In the genomic region with DNA sequence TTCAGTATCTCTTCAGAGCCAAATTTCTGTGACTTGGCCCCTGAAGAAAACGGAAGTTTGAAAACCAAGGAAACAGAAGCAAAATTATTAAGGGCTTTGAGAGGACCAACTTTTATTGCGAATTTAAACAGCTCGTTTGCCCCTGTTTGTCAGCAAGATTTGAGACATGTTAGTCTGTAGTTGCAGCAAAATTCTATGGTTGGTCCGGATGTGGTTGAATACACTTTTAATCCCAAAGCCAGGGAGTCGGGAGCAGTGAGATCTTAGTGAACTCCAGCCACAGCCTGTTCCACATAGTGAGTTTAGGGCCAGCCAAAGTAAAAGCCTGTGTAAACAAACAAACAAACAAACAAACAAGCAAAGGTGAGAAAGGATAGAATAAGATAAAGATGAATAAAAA, we compare ENCODE assay signal across 10 mouse cellular contexts. TPM values are rescaled to one million over a fixed set of nuclear protein-coding genes. Genes with fewer than 3 reads are reported as not detected.
DNase-seq lines count a peak whose midpoint lies in the region; ATAC-seq and TF ChIP-seq lines count a peak whose summit lies in the region.
"Had no signal": no experiment of that assay in that cellular context is flagged by ENCODE, and none has a peak within 500 bp of the region (broad histone marks: within the 10 kb centered on the region; RNA-seq: fewer than 3 reads in every experiment).

No protein-coding gene starts in this region.

- ATAC-seq in lung, embryonic 16.5 days (ENCODE audit: low read depth): no peak
- no peak for ATAC-seq in forebrain, embryonic 15.5 days (replicated peaks)
- no peak for ATAC-seq in liver, embryonic 12.5 days
- no peak for ATAC-seq in stomach, postnatal 0 days (ENCODE audit: low FRiP score, low TSS enrichment)

- no peaks in the 10 kb centered on the region for H3K9me3 ChIP-seq in lung, embryonic 16.5 days (ENCODE audit: control insufficient read depth, low read length)
- H3K9me3 ChIP-seq in forebrain, embryonic 15.5 days: no peaks in the 10 kb centered on the region
- no peaks in the 10 kb centered on the region for H3K9me3 ChIP-seq in liver, embryonic 12.5 days (replicated peaks)
- no peaks in the 10 kb centered on the region for H3K9me3 ChIP-seq in stomach, postnatal 0 days (ENCODE audit: control insufficient read depth, low read length)

- TF ChIP-seq EP300 in stomach, postnatal 0 days (optimal IDR thresholded peaks at IDR 0.05): no peak

- H3K4me2 ChIP-seq in lung, embryonic 16.5 days (ENCODE audit: low read depth, low read length): peak overlapping the region; percentile 77
- H3K4me2 ChIP-seq in forebrain, embryonic 15.5 days (replicated peaks): peak overlapping the region; percentile 61
- H3K4me2 ChIP-seq in liver, embryonic 12.5 days: peak overlapping the region; percentile 88
- peak overlapping the region; percentile 55 for H3K4me2 ChIP-seq in stomach, postnatal 0 days (replicated peaks; ENCODE audit: low read depth)

- H3K4me1 ChIP-seq in lung, embryonic 16.5 days (replicated peaks; ENCODE audit: control insufficient read depth, insufficient read depth, low read length): peaks cover 7% of the 10 kb centered on the region; the same call in 1 of the 2 replicates
- peaks cover 54% of the 10 kb centered on the region for H3K4me1 ChIP-seq in forebrain, embryonic 15.5 days
- H3K4me1 ChIP-seq in liver, embryonic 12.5 days: peaks cover 50% of the 10 kb centered on the region
- no peaks in the 10 kb centered on the region; the same call in 1 of the 2 replicates for H3K4me1 ChIP-seq in stomach, postnatal 0 days (replicated peaks; ENCODE audit: control insufficient read depth, insufficient read depth)

- no peaks in the 10 kb centered on the region for H3K27me3 ChIP-seq in lung, embryonic 16.5 days (ENCODE audit: control insufficient read depth, insufficient read depth, low read depth, low read length)
- no peaks in the 10 kb centered on the region for H3K27me3 ChIP-seq in forebrain, embryonic 15.5 days
- H3K27me3 ChIP-seq in liver, embryonic 12.5 days (replicated peaks): no peaks in the 10 kb centered on the region
- H3K27me3 ChIP-seq in stomach, postnatal 0 days (ENCODE audit: control insufficient read depth, insufficient read depth, low read length): no peaks in the 10 kb centered on the region

- H3K4me3 ChIP-seq in lung, embryonic 16.5 days (ENCODE audit: low read length): peak overlapping the region; percentile 54
- H3K4me3 ChIP-seq in forebrain, embryonic 15.5 days: peak overlapping the region; percentile 79
- peak overlapping the region; percentile 63 for H3K4me3 ChIP-seq in liver, embryonic 12.5 days
- H3K4me3 ChIP-seq in stomach, postnatal 0 days (ENCODE audit: low read depth, low read length): peak overlapping the region; percentile 55

- H3K36me3 ChIP-seq in lung, embryonic 16.5 days (ENCODE audit: control insufficient read depth, insufficient read depth, low read length): no peaks in the 10 kb centered on the region
- no peaks in the 10 kb centered on the region for H3K36me3 ChIP-seq in forebrain, embryonic 15.5 days
- H3K36me3 ChIP-seq in liver, embryonic 12.5 days: no peaks in the 10 kb centered on the region
- H3K36me3 ChIP-seq in stomach, postnatal 0 days (ENCODE audit: control insufficient read depth, insufficient read depth, low read length): no peaks in the 10 kb centered on the region

- no peak for DNase-seq in lung, postnatal 4 days
- DNase-seq in stomach, postnatal 0 days (ENCODE audit: low spot score): no peak
- no peak for DNase-seq in frontal cortex, adult 2 months (ENCODE audit: extremely low spot score in 1 of 2, low spot score in 1 of 2)
- DNase-seq in adrenal gland, adult 2 months: no peak
- DNase-seq in testis, postnatal 14 days (ENCODE audit: low spot score): no peak

- 7% methylated on average over 5 of the region's 5 CpGs for WGBS in lung, embryonic 16.5 days
- 6% methylated on average over 5 of the region's 5 CpGs for WGBS in forebrain, embryonic 15.5 days
- 11% methylated on average over 5 of the region's 5 CpGs for WGBS in liver, embryonic 12.5 days (ENCODE audit: insufficient replicate concordance)
- WGBS in stomach, postnatal 0 days: 7% methylated on average over 5 of the region's 5 CpGs

- TF ChIP-seq CTCF in stomach, postnatal 0 days (IDR thresholded peaks at IDR 0.05; ENCODE audit: low read depth): no peak

- H3K9ac ChIP-seq in lung, embryonic 16.5 days (ENCODE audit: low read length): peak overlapping the region; percentile 56
- peak overlapping the region; percentile 28 for H3K9ac ChIP-seq in forebrain, embryonic 15.5 days (replicated peaks)
- H3K9ac ChIP-seq in liver, embryonic 12.5 days: peak overlapping the region; percentile 72
- peak overlapping the region; percentile 3; the same call in 1 of the 2 replicates for H3K9ac ChIP-seq in stomach, postnatal 0 days (ENCODE audit: low read length)

- H3K27ac ChIP-seq in lung, embryonic 16.5 days (ENCODE audit: low read length): peak overlapping the region; percentile 63
- peak overlapping the region; percentile 96 for H3K27ac ChIP-seq in forebrain, embryonic 15.5 days (replicated peaks)
- peak overlapping the region; percentile 86 for H3K27ac ChIP-seq in liver, embryonic 12.5 days
- H3K27ac ChIP-seq in stomach, postnatal 0 days (replicated peaks): no peak overlapping the region

RNA-seq across cellular contexts. Expression of a gene that starts 9.5 kb away (rescaled TPM):
- polyA plus RNA-seq in lung, embryonic 16.5 days (2015; fragmentation: Nextera tagmentation; extraction: Ambion mirVana): 11.8 and 12.3 TPM in 2 replicates
- 13.0 and 13.2 TPM in 2 replicates for polyA plus RNA-seq in forebrain, embryonic 15.5 days (2015; fragmentation: Nextera tagmentation; extraction: Ambion mirVana)
- 8.8 and 9.6 TPM in 2 replicates for polyA plus RNA-seq in liver, embryonic 12.5 days (2016; fragmentation: Nextera tagmentation; extraction: Ambion mirVana)
- 7.1 and 7.4 TPM in 2 replicates for polyA plus RNA-seq in stomach, postnatal 0 days (2015; fragmentation: Nextera tagmentation; extraction: Ambion mirVana)
- 7.6 TPM in 2 replicates for polyA plus RNA-seq in frontal cortex, adult 2 months (2012; rRNA removed)
- 1 to 10 TPM; 7.0 to 8.5 TPM for total RNA-seq in adrenal gland, adult 2 months (2021)
- polyA plus RNA-seq in adrenal gland, adult 2 months (2012; rRNA removed): 1.1 TPM in 2 replicates

RNA-seq across cellular contexts. Expression of a gene that starts 32.5 kb away (rescaled TPM):
- polyA plus RNA-seq in lung, embryonic 16.5 days (2015; fragmentation: Nextera tagmentation; extraction: Ambion mirVana): 0.06 and 0.10 TPM in 2 replicates
- polyA plus RNA-seq in forebrain, embryonic 15.5 days (2015; fragmentation: Nextera tagmentation; extraction: Ambion mirVana): 0.05 and 0.08 TPM in 2 replicates
- 1.9 and 2.5 TPM in 2 replicates for polyA plus RNA-seq in liver, embryonic 12.5 days (2016; fragmentation: Nextera tagmentation; extraction: Ambion mirVana)
- 0.05 TPM in 1 of 2 replicates, not detected in the other for polyA plus RNA-seq in stomach, postnatal 0 days (2015; fragmentation: Nextera tagmentation; extraction: Ambion mirVana)
- polyA plus RNA-seq in frontal cortex, adult 2 months (2012; rRNA removed): 0.06 and 0.13 TPM in 2 replicates
- total RNA-seq in adrenal gland, adult 2 months (2021): not detected
- polyA plus RNA-seq in adrenal gland, adult 2 months (2012; rRNA removed): not detected in 2 replicates
- total RNA-seq: gastrocnemius, postnatal 36 days; neutrophil, adult 5-6 weeks had no signal

RNA-seq across cellular contexts. Expression of a gene that starts 55.5 kb away (rescaled TPM):
- polyA plus RNA-seq in lung, embryonic 16.5 days (2015; fragmentation: Nextera tagmentation; extraction: Ambion mirVana): 0.20 and 0.28 TPM in 2 replicates
- 0.11 TPM in 1 of 2 replicates, not detected in the other for polyA plus RNA-seq in forebrain, embryonic 15.5 days (2015; fragmentation: Nextera tagmentation; extraction: Ambion mirVana)
- 0.07 TPM in 1 of 2 replicates, not detected in the other for polyA plus RNA-seq in liver, embryonic 12.5 days (2016; fragmentation: Nextera tagmentation; extraction: Ambion mirVana)
- 0.04 and 0.07 TPM in 2 replicates for polyA plus RNA-seq in stomach, postnatal 0 days (2015; fragmentation: Nextera tagmentation; extraction: Ambion mirVana)
- polyA plus RNA-seq in frontal cortex, adult 2 months (2012; rRNA removed): 0.38 and 0.46 TPM in 2 replicates
- total RNA-seq in adrenal gland, adult 2 months (2021): not detected
- not detected in 2 replicates for polyA plus RNA-seq in adrenal gland, adult 2 months (2012; rRNA removed)
- total RNA-seq: gastrocnemius, postnatal 36 days had no signal

Comparison
In these comparisons a context has a peak if more than half of its experiments do, and no peak if none do; other contexts are left out.
1. H3K9ac ChIP-seq: peak in every context shown above with its lines; median percentile 72 in liver, embryonic 12.5 days; 56 in lung, embryonic 16.5 days; 28 in forebrain, embryonic 15.5 days; 3 in stomach, postnatal 0 days.